Mouse (Mus musculus) myocyte (in vitro differentiated cells): ENCODE measurements around the gene Slc35g2. TPM values are rescaled to one million over a fixed set of nuclear protein-coding genes. Genes with fewer than 3 reads are reported as not detected.
A peak's percentile ranks its signal among the peaks of the same experiment; 100 is the strongest.

Experiments used
- H3K27me3 ChIP-seq: one replicate; pipeline ENCODE4 v1.6.1; 2011; ENCODE audit not compliant: control insufficient read depth, insufficient read depth, insufficient read length
- H3K36me3 ChIP-seq: one replicate; pipeline ENCODE4 v1.6.1; 2011; ENCODE audit not compliant: control insufficient read depth, insufficient read depth
- H3K4me2 ChIP-seq: one replicate; pipeline ENCODE4 v1.6.1; 2011; ENCODE audit warnings: low read depth, control low read depth
- H3K4me3 ChIP-seq: one replicate; pipeline ENCODE4 v1.5.1; 2011; ENCODE audit warnings: mild to moderate bottlenecking, control low read depth, moderate library complexity
- H3K79me2 ChIP-seq: one replicate; pipeline ENCODE4 v1.6.1; 2011; ENCODE audit not compliant: control insufficient read depth, insufficient read depth
- H3ac ChIP-seq: one replicate; pipeline ENCODE4 v1.6.1; 2011; ENCODE audit not compliant: control insufficient read depth, insufficient read length
- CEBPB ChIP-seq: IDR thresholded peaks from 2 replicates; pipeline ENCODE4 v1.6.1; 2011; ENCODE audit warnings: mild to moderate bottlenecking, moderate library complexity; ENCODE audit not compliant: poor library complexity, insufficient read depth, severe bottlenecking
- E2F4 ChIP-seq: IDR thresholded peaks from one replicate; pipeline ENCODE4 v1.6.1; 2011; ENCODE audit warnings: mild to moderate bottlenecking, control low read depth, moderate library complexity; ENCODE audit not compliant: insufficient read depth
- MAX ChIP-seq: IDR thresholded peaks from one replicate; pipeline ENCODE4 v1.6.1; 2011; ENCODE audit warnings: low read depth, mild to moderate bottlenecking, control low read depth
- MYOD1 ChIP-seq, 3 experiments: IDR thresholded peaks; one replicate each; pipeline ENCODE4 v1.6.1; 2011; ENCODE audit warnings: control low read depth in 2 of 3, low read depth in 2 of 3, mild to moderate bottlenecking in 2 of 3, moderate library complexity in 1 of 3; ENCODE audit not compliant: insufficient read length in 2 of 3, control insufficient read depth in 1 of 3
- MYOG ChIP-seq, 3 experiments: IDR thresholded peaks; one replicate each; pipeline ENCODE4 v1.6.1; 2011; ENCODE audit warnings: control low read depth in 2 of 3, low read depth in 2 of 3, mild to moderate bottlenecking in 2 of 3; ENCODE audit not compliant: insufficient read length in 2 of 3, control insufficient read depth in 1 of 3, insufficient read depth in 1 of 3
- POLR2A ChIP-seq: IDR thresholded peaks from one replicate; pipeline ENCODE4 v1.6.1; 2011; ENCODE audit warnings: low read depth, mild to moderate bottlenecking, control low read depth, moderate library complexity; ENCODE audit not compliant: insufficient read length
- POLR2AphosphoS2 ChIP-seq: IDR thresholded peaks from one replicate; pipeline ENCODE4 v1.6.1; 2011; ENCODE audit warnings: low read depth, control low read depth; ENCODE audit not compliant: insufficient read length
- REST ChIP-seq: IDR thresholded peaks from one replicate; pipeline ENCODE4 v1.6.1; 2011; ENCODE audit warnings: mild to moderate bottlenecking, control low read depth, moderate library complexity; ENCODE audit not compliant: insufficient read depth, insufficient read length
- SRF ChIP-seq: IDR thresholded peaks from one replicate; pipeline ENCODE4 v1.6.1; 2011; ENCODE audit warnings: low read depth; ENCODE audit not compliant: control insufficient read depth, insufficient read length
- TCF12 ChIP-seq: IDR thresholded peaks from one replicate; pipeline ENCODE4 v1.6.1; 2011; ENCODE audit warnings: mild to moderate bottlenecking, control low read depth; ENCODE audit not compliant: poor library complexity, insufficient read depth, severe bottlenecking
- TCF3 ChIP-seq: IDR thresholded peaks from one replicate; pipeline ENCODE4 v1.6.1; 2011; ENCODE audit warnings: low read depth, control low read depth; ENCODE audit not compliant: insufficient read length
- USF1 ChIP-seq: IDR thresholded peaks from one replicate; pipeline ENCODE4 v1.6.1; 2011; ENCODE audit warnings: low read depth, mild to moderate bottlenecking, control low read depth, moderate library complexity
- polyA plus RNA-seq: library from polyadenylated mRNA; unstranded; fragments of >200 nt; fragmentation: generic; extraction: Trizol; gene quantifications from one replicate; pipeline ENCODE4 v1.2.1, GENCODE M21; 2012; ENCODE audit warnings: missing spikeins

The Slc35g2 gene
- polyA plus RNA-seq, 1 experiment, result 0.10 TPM

GRCm38 (mm10) chr9:100546594-100546910 is 24.3 kb downstream of the Slc35g2 start:
- H3K36me3 ChIP-seq, result no peaks in the 10 kb centered on the region
- H3ac ChIP-seq, result peak overlapping the region; percentile 90
- H3K4me3 ChIP-seq, result peak overlapping the region; percentile 78
- TF ChIP-seq REST (no peak), MYOG (IDR thresholded peaks at IDR 0.05; ENCODE audit: control insufficient read depth in 1 of 3, insufficient read depth in 1 of 3, insufficient read length in 2 of 3, low read depth in 2 of 3) (no peak), MYOD1 (IDR thresholded peaks at IDR 0.05; ENCODE audit: control insufficient read depth in 1 of 3, insufficient read length in 2 of 3, low read depth in 2 of 3) (no peak), E2F4 (no peak), SRF (no peak), MAX (no peak), TCF3 (no peak), POLR2AphosphoS2 (no peak), CEBPB (no peak)
- peak overlapping the region; percentile 96 for H3K4me2 ChIP-seq
- peaks cover 39% of the 10 kb centered on the region for H3K79me2 ChIP-seq
- H3K27me3 ChIP-seq, result no peaks in the 10 kb centered on the region

GRCm38 (mm10) chr9:100545715-100546593 is 24.9 kb downstream of the Slc35g2 start, which contains the start of gene Nck1:
Gene Nck1, minus strand, starts transcription at chr9:100546134.
- TF ChIP-seq REST (peak; percentile 24), E2F4 (no peak), TCF12 (no peak), MYOD1 (IDR thresholded peaks at IDR 0.05; ENCODE audit: control insufficient read depth in 1 of 3, insufficient read length in 2 of 3, low read depth in 2 of 3) (no peak), MAX (no peak), USF1 (no peak), SRF (no peak), MYOG (IDR thresholded peaks at IDR 0.05; ENCODE audit: control insufficient read depth in 1 of 3, insufficient read depth in 1 of 3, insufficient read length in 2 of 3, low read depth in 2 of 3) (peak in 1 of 3 experiments; percentile 31), POLR2A (peak; percentile 96), TCF3 (no peak), POLR2AphosphoS2 (peak; percentile 92), CEBPB (no peak)
- no peaks in the 10 kb centered on the region for H3K36me3 ChIP-seq
- peak within 1 kb of the TSS; percentile 90 for H3ac ChIP-seq
- peaks cover 45% of the 10 kb centered on the region for H3K79me2 ChIP-seq
- peak within 1 kb of the TSS; percentile 78 for H3K4me3 ChIP-seq
- peak within 1 kb of the TSS; percentile 96 for H3K4me2 ChIP-seq
- H3K27me3 ChIP-seq, result no peaks in the 10 kb centered on the region

DNA sequence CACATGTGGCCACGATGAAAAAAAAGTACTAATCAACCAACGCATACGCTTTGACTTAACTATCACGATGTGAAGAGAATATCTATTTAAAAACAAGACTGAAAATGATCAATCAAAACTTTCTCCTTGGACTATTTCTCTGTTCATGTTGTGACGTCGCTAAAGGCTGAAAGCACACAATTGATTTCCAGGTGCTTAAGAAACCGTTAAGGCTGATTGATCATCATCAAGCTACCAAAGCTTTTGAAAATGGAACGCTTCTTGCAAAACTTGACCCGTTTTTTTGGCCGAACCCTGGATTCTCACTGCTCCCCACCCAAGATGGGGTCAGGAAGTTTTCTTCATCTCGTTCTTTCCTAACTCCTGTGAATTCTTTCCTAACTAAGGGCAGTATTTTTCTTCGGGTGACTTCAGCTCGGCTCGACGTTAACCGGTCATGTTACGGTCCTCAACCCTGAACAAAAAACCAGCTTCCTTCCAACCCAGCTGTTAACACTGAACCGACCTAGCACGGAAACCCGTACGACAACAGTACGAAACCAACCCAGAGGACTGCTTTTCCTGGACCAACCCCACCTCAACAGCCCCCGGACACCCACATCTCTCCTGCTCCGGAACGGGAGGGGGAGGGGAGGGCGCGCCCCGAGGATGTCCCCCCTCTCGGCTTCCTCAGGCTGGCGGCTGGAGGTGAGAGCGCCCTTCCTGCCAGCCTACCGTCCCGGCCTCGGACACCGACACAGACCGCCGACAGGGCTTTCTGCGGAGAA is 25.8 kb downstream of the Slc35g2 start:
- Histone ChIP-seq H3K4me3 (peak overlapping the region; percentile 78), H3ac (peak overlapping the region; percentile 90), H3K79me2 (peaks cover 54% of the 10 kb centered on the region), H3K27me3 (no peaks in the 10 kb centered on the region), H3K36me3 (no peaks in the 10 kb centered on the region), H3K4me2 (peak overlapping the region; percentile 82)
- TF ChIP-seq MAX (no peak), CEBPB (no peak), POLR2AphosphoS2 (no peak), USF1 (no peak), E2F4 (no peak), TCF3 (no peak), TCF12 (no peak), MYOG (IDR thresholded peaks at IDR 0.05; ENCODE audit: control insufficient read depth in 1 of 3, insufficient read depth in 1 of 3, insufficient read length in 2 of 3, low read depth in 2 of 3) (no peak), POLR2A (no peak), MYOD1 (IDR thresholded peaks at IDR 0.05; ENCODE audit: control insufficient read depth in 1 of 3, insufficient read length in 2 of 3, low read depth in 2 of 3) (no peak), SRF (no peak)

GRCm38 (mm10) chr9:100535618-100536262 is 35.1 kb downstream of the Slc35g2 start:
- TF ChIP-seq MYOD1 (IDR thresholded peaks at IDR 0.05; ENCODE audit: control insufficient read depth in 1 of 3, insufficient read length in 2 of 3, low read depth in 2 of 3) (no peak), SRF (no peak), POLR2AphosphoS2 (no peak), CEBPB (no peak), MAX (no peak), TCF12 (no peak)
- Histone ChIP-seq H3K79me2 (peaks cover 91% of the 10 kb centered on the region), H3K27me3 (no peaks in the 10 kb centered on the region), H3ac (no peak overlapping the region), H3K4me3 (no peak overlapping the region), H3K4me2 (no peak overlapping the region), H3K36me3 (no peaks in the 10 kb centered on the region)
